Mouse (Mus musculus) ES-Bruce4 (cell line): Measurements from ENCODE around the gene Rbmxl1. TPM values are rescaled to one million over a fixed set of nuclear protein-coding genes. Genes with fewer than 3 reads are reported as not detected.
A peak's percentile ranks its signal among the peaks of the same experiment; 100 is the strongest.

Experiments
- H3K27ac ChIP-seq: 2 replicates; pipeline ENCODE4 v1.5.1; 2012; ENCODE audit warnings: low read length, inconsistent platforms; ENCODE audit not compliant: insufficient read depth
- H3K27me3 ChIP-seq: 2 replicates; pipeline ENCODE4 v1.6.1; 2012; ENCODE audit warnings: mild to moderate bottlenecking, low read length, inconsistent platforms; ENCODE audit not compliant: control insufficient read depth, poor library complexity, insufficient read depth, severe bottlenecking
- H3K36me3 ChIP-seq: 2 replicates; pipeline ENCODE4 v1.6.1; 2012; ENCODE audit warnings: inconsistent platforms, mild to moderate bottlenecking, low read length, moderate library complexity; ENCODE audit not compliant: control insufficient read depth, poor library complexity, insufficient read depth, severe bottlenecking
- H3K4me1 ChIP-seq: one replicate; pipeline ENCODE4 v1.8.1; 2011; ENCODE audit warnings: low read length; ENCODE audit not compliant: control insufficient read depth, insufficient read depth
- H3K4me3 ChIP-seq: 2 replicates; pipeline ENCODE4 v1.5.1; 2011; ENCODE audit warnings: low read depth, mild to moderate bottlenecking, low read length
- H3K9ac ChIP-seq: 2 replicates; pipeline ENCODE4 v1.6.1; 2012; ENCODE audit warnings: low read depth, mild to moderate bottlenecking, inconsistent platforms; ENCODE audit not compliant: poor library complexity, severe bottlenecking
- H3K9me3 ChIP-seq: replicated peaks from 2 replicates; pipeline ENCODE4 v1.6.1; 2012; ENCODE audit warnings: mild to moderate bottlenecking, low read length, inconsistent platforms; ENCODE audit not compliant: control insufficient read depth, poor library complexity, insufficient read depth, severe bottlenecking
- CTCF ChIP-seq: IDR thresholded peaks from one replicate; pipeline ENCODE4 v1.8.1; 2011; ENCODE audit warnings: low read depth, low read length
- EP300 ChIP-seq: IDR thresholded peaks from 2 replicates; pipeline ENCODE4 v1.6.1; 2011; ENCODE audit warnings: low read depth, low read length; ENCODE audit not compliant: insufficient read depth
- POLR2A ChIP-seq: IDR thresholded peaks from one replicate; pipeline ENCODE4 v1.8.1; 2011; ENCODE audit warnings: low read length; ENCODE audit not compliant: insufficient read depth
- polyA plus RNA-seq: library from polyadenylated mRNA; stranded (reverse); fragments of >200 nt; gene quantifications from 2 replicates; pipeline ENCODE4 v1.2.4, GENCODE M21; 2011; ENCODE audit warnings: low read depth; ENCODE audit not compliant: missing spikeins, insufficient read depth, insufficient read length

Rbmxl1 gene
- polyA plus RNA-seq, 1 experiment = 176 TPM

- peak overlapping the region; percentile 13; the same call in 1 of the 2 replicates for H3K27ac ChIP-seq
These were observed 6.4 kb upstream of the Rbmxl1 start for GRCm38 (mm10) chr8:78515132-78515531.

GRCm38 (mm10) chr8:78514706-78515105 is 6.0 kb upstream of the Rbmxl1 start:
- H3K4me1 ChIP-seq = no peaks in the 10 kb centered on the region
- no peak overlapping the region for H3K27ac ChIP-seq
- H3K9ac ChIP-seq = no peak overlapping the region

More at GRCm38 (mm10) chr8:78515132-78515531, 6.4 kb upstream of the Rbmxl1 start:
- TF ChIP-seq POLR2A = no peak
- TF ChIP-seq EP300 = no peak
- no peak for TF ChIP-seq CTCF
- Histone ChIP-seq H3K36me3 (peaks cover 19% of the 10 kb centered on the region), H3K9me3 (peaks cover 30% of the 10 kb centered on the region), H3K4me1 (no peaks in the 10 kb centered on the region), H3K27me3 (no peaks in the 10 kb centered on the region), H3K4me3 (no peak overlapping the region), H3K9ac (no peak overlapping the region)

GRCm38 (mm10) chr8:78513106-78513505 is 4.4 kb upstream of the Rbmxl1 start:
- Histone ChIP-seq H3K9me3 (peaks cover 30% of the 10 kb centered on the region), H3K4me3 (no peak overlapping the region), H3K4me1 (no peaks in the 10 kb centered on the region), H3K36me3 (peaks cover 19% of the 10 kb centered on the region), H3K27me3 (no peaks in the 10 kb centered on the region), H3K27ac (peak overlapping the region; percentile 21; the same call in 1 of the 2 replicates), H3K9ac (no peak overlapping the region)
- TF ChIP-seq POLR2A (no peak), CTCF (no peak), EP300 (peak; percentile 73)

More at GRCm38 (mm10) chr8:78514706-78515105, 6.0 kb upstream of the Rbmxl1 start:
- Histone ChIP-seq H3K4me3 (no peak overlapping the region), H3K36me3 (peaks cover 19% of the 10 kb centered on the region), H3K27me3 (no peaks in the 10 kb centered on the region), H3K9me3 (peaks cover 30% of the 10 kb centered on the region)
- TF ChIP-seq CTCF = no peak
- no peak for TF ChIP-seq POLR2A
- TF ChIP-seq EP300 = no peak

- Histone ChIP-seq H3K4me3 (no peak overlapping the region), H3K4me1 (no peaks in the 10 kb centered on the region), H3K9me3 (peaks cover 37% of the 10 kb centered on the region), H3K27me3 (no peaks in the 10 kb centered on the region), H3K9ac (no peak overlapping the region), H3K36me3 (peaks cover 25% of the 10 kb centered on the region), H3K27ac (no peak overlapping the region)
- TF ChIP-seq CTCF (no peak), EP300 (no peak), POLR2A (no peak)
These were observed 2.2 kb upstream of the Rbmxl1 start for GRCm38 (mm10) chr8:78510926-78511325.

- Histone ChIP-seq H3K36me3 (peaks cover 18% of the 10 kb centered on the region), H3K9ac (peak overlapping the region; percentile 100), H3K27me3 (no peaks in the 10 kb centered on the region), H3K9me3 (peaks cover 29% of the 10 kb centered on the region), H3K4me1 (no peaks in the 10 kb centered on the region), H3K4me3 (peak overlapping the region; percentile 100), H3K27ac (peak overlapping the region; percentile 67)
- TF ChIP-seq POLR2A = no peak
- no peak for TF ChIP-seq CTCF
- no peak for TF ChIP-seq EP300
These were observed 1.4 kb upstream of the Rbmxl1 start for GRCm38 (mm10) chr8:78510094-78510493.

GRCm38 (mm10) chr8:78509273-78510031 is 754 bp upstream of the Rbmxl1 start, which contains the start of gene Slc10a7:
TSS of gene Slc10a7 (plus strand) at chr8:78509346.
- peaks cover 24% of the 10 kb centered on the region for H3K36me3 ChIP-seq
- peaks cover 28% of the 10 kb centered on the region for H3K9me3 ChIP-seq
- no peaks in the 10 kb centered on the region for H3K27me3 ChIP-seq
- peak within 1 kb of the TSS; percentile 100 for H3K9ac ChIP-seq
- TF ChIP-seq EP300 = 0 out of 2 replicates have a peak, but pooled peaks have one; percentile 20
- no peak for TF ChIP-seq CTCF
- H3K4me3 ChIP-seq = peak within 1 kb of the TSS; percentile 100
- H3K27ac ChIP-seq = peak within 1 kb of the TSS; percentile 91
- H3K4me1 ChIP-seq = no peaks in the 10 kb centered on the region
